Mouse (Mus musculus): ENCODE data around the gene Peg3. TPM values are rescaled to one million over a fixed set of nuclear protein-coding genes. Genes with fewer than 3 reads are reported as not detected.

Peg3 gene
- polyA plus RNA-seq, 1 experiment from 2014 or later, result 30.9 TPM

Other genes with a start within 250 kb of the Peg3 start
- not detected in 2 replicates for gene Olfr5, start 243.5 kb downstream of the Peg3 start, polyA plus RNA-seq (2015; fragmentation: Nextera tagmentation; extraction: Ambion mirVana)
- not detected in 2 replicates for gene Olfr1347, start 230.7 kb downstream of the Peg3 start, polyA plus RNA-seq (2015; fragmentation: Nextera tagmentation; extraction: Ambion mirVana)
- not detected in 2 replicates for gene Olfr1348, start 221.7 kb downstream of the Peg3 start, polyA plus RNA-seq (2015; fragmentation: Nextera tagmentation; extraction: Ambion mirVana)
- gene Olfr1349, start 207.5 kb downstream of the Peg3 start, polyA plus RNA-seq (2015; fragmentation: Nextera tagmentation; extraction: Ambion mirVana), result not detected in 2 replicates
- not detected in 2 replicates for gene Olfr1350, start 165.6 kb downstream of the Peg3 start, polyA plus RNA-seq (2015; fragmentation: Nextera tagmentation; extraction: Ambion mirVana)
- gene Zim1, start 34.0 kb downstream of the Peg3 start, polyA plus RNA-seq (2015; fragmentation: Nextera tagmentation; extraction: Ambion mirVana), result 0.99 and 1.0 TPM in 2 replicates
- 1.4 and 1.9 TPM in 2 replicates for gene Usp29, start 147 bp upstream of the Peg3 start, polyA plus RNA-seq (2015; fragmentation: Nextera tagmentation; extraction: Ambion mirVana)

All from liver, embryonic 13.5 days (tissue).